Mouse (Mus musculus) heart, embryonic 11.5 days (tissue): ENCODE measurements around the gene Uimc1. TPM values are rescaled to one million over a fixed set of nuclear protein-coding genes. Genes with fewer than 3 reads are reported as not detected.

Source experiments
- ATAC-seq: fragments of 200-750 bp; cut with Nextera tagmentation; replicated peaks from 2 replicates; pipeline ENCODE4 v1.8.0; 2017; ENCODE audit warnings: moderate library complexity; ENCODE audit not compliant: insufficient number of reproducible peaks, low FRiP score, low TSS enrichment
- H3K27ac ChIP-seq: fragments of 300-500 bp; sonication (generic); 2 replicates; pipeline ENCODE4 v1.5.1; 2014; ENCODE audit warnings: mild to moderate bottlenecking, low read depth, low read length
- H3K27me3 ChIP-seq: fragments of 300-500 bp; sonication (generic); 2 replicates; pipeline ENCODE4 v1.6.1; 2014; ENCODE audit warnings: mild to moderate bottlenecking, low read length, mixed read lengths; ENCODE audit not compliant: control insufficient read depth, insufficient read depth
- H3K36me3 ChIP-seq: fragments of 300-500 bp; sonication (generic); 2 replicates; pipeline ENCODE4 v1.6.1; 2014; ENCODE audit warnings: mild to moderate bottlenecking, low read length, moderate library complexity, mixed read lengths; ENCODE audit not compliant: control insufficient read depth, insufficient read depth
- H3K4me1 ChIP-seq: fragments of 300-500 bp; sonication (generic); 2 replicates; pipeline ENCODE4 v1.6.1; 2014; ENCODE audit warnings: low read length; ENCODE audit not compliant: control insufficient read depth, insufficient read depth
- H3K4me2 ChIP-seq: fragments of 300-500 bp; sonication (generic); 2 replicates; pipeline ENCODE4 v1.6.1; 2014; ENCODE audit warnings: mild to moderate bottlenecking, moderate library complexity
- H3K4me3 ChIP-seq: fragments of 300-500 bp; sonication (generic); 2 replicates; pipeline ENCODE4 v1.5.1; 2014; ENCODE audit warnings: low read depth, low read length
- H3K9ac ChIP-seq: fragments of 300-500 bp; sonication (generic); 2 replicates; pipeline ENCODE4 v1.6.1; 2014; ENCODE audit warnings: mild to moderate bottlenecking, low read depth, low read length, moderate library complexity
- H3K9me3 ChIP-seq: fragments of 300-500 bp; sonication (generic); replicated peaks from 2 replicates; pipeline ENCODE4 v1.6.1; 2016; ENCODE audit warnings: low read length; ENCODE audit not compliant: control insufficient read depth
- WGBS: fragments of 180-500 bp; shearing (Covaris S2); extraction: QIAGEN DNeasy Blood & Tissue Kit; methylation state at CpG from one replicate; pipeline ENCODE4 v1.1.7; 2014; ENCODE audit not compliant: insufficient replicate concordance; 5-methylcytosine and 5-hydroxymethylcytosine counted together
- polyA plus RNA-seq: library from polyadenylated mRNA; unstranded; fragments of >200 nt; fragmentation: Nextera tagmentation; extraction: Ambion mirVana; gene quantifications from 2 replicates; pipeline ENCODE4 v1.2.1, GENCODE M21; 2014

Gene Uimc1
- polyA plus RNA-seq, 1 experiment from 2014 or later: 18.7 TPM

- WGBS: 68% methylated on average over 12 of the region's 12 CpGs
- no peak overlapping the region for H3K4me2 ChIP-seq
- H3K4me1 ChIP-seq: no peaks in the 10 kb centered on the region
- H3K4me3 ChIP-seq: no peak overlapping the region
- H3K9ac ChIP-seq: no peak overlapping the region
- H3K27ac ChIP-seq: no peak overlapping the region
- no peak for ATAC-seq
- H3K9me3 ChIP-seq: no peaks in the 10 kb centered on the region
- H3K27me3 ChIP-seq: peaks cover 13% of the 10 kb centered on the region
- no peaks in the 10 kb centered on the region for H3K36me3 ChIP-seq
These were observed 119.1 kb downstream of the Uimc1 start for GRCm38 (mm10) chr13:54980957-54981356.

- Histone ChIP-seq H3K27ac (no peak overlapping the region), H3K9ac (no peak overlapping the region), H3K4me1 (no peaks in the 10 kb centered on the region), H3K27me3 (peaks cover 11% of the 10 kb centered on the region), H3K4me3 (no peak overlapping the region), H3K4me2 (no peak overlapping the region), H3K36me3 (no peaks in the 10 kb centered on the region), H3K9me3 (no peaks in the 10 kb centered on the region)
- 58% methylated on average over 8 of the region's 8 CpGs for WGBS
- no peak for ATAC-seq
These were observed 121.3 kb downstream of the Uimc1 start for GRCm38 (mm10) chr13:54978804-54979203.

Other genes with a start within 250 kb of the Uimc1 start
- gene Unc5a, start 150.9 kb downstream of the Uimc1 start, polyA plus RNA-seq: 2.5 and 2.6 TPM in 2 replicates
- 0.16 and 0.54 TPM in 2 replicates for gene Hk3, start 78.9 kb downstream of the Uimc1 start, polyA plus RNA-seq
- gene Zfp346, start 5.0 kb upstream of the Uimc1 start, polyA plus RNA-seq: 14.7 and 17.9 TPM in 2 replicates
- gene Gm17617, start 33.2 kb upstream of the Uimc1 start, polyA plus RNA-seq: not detected in 2 replicates
- gene Fgfr4, start 52.3 kb upstream of the Uimc1 start, polyA plus RNA-seq: 0.56 and 0.64 TPM in 2 replicates
- gene Nsd1, start 109.5 kb upstream of the Uimc1 start, polyA plus RNA-seq: 41.8 and 72.1 TPM in 2 replicates
- 428 and 447 TPM in 2 replicates for gene Prelid1, start 220.2 kb upstream of the Uimc1 start, polyA plus RNA-seq
- gene Rab24, start 221.6 kb upstream of the Uimc1 start, polyA plus RNA-seq: 56.3 and 64.3 TPM in 2 replicates
- 17.6 and 18.0 TPM in 2 replicates for gene Mxd3, start 229.5 kb upstream of the Uimc1 start, polyA plus RNA-seq